10 mouse cellular contexts compared by ENCODE assay signal in the genomic region with DNA sequence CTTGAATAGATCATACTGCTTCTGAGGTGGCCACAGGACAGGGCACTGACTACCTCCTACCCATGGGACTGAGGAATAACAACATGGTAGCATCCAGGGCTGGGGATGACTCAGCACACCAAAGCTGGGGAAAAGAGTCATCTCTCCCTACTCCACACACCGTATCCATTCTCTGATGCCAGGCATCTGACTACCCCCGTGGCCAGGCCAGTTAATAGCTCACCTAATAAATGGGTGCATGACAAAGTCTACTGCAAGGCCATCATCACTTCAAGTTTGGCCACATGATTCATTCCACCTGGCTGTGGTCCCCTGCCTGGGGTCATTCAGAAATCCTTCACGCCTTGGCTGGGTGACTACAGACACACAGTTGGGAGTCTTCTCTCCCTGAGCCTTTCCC.
"Had no signal": no experiment of that assay in that cellular context is flagged by ENCODE, and none has a peak within 500 bp of the region (broad histone marks: within the 10 kb centered on the region; RNA-seq: fewer than 3 reads in every experiment).

No protein-coding gene starts in this region.

- DNase-seq: layer of hippocampus, adult 9-11 months; layer of hippocampus, postnatal 36 days; liver; liver, embryonic 13.5 days; liver, postnatal 0 days; lung, postnatal 14 days; retina, postnatal 1 day; right cerebral cortex, postnatal 14 days; thymus, adult 2 months; thymus, postnatal 36 days had no signal
